Mouse (Mus musculus) embryonic fibroblast, embryonic 13.5 days (primary cell): ENCODE data around the gene Ifnar1.

ENCODE experiments used
- CTCF ChIP-seq: IDR thresholded peaks from 2 replicates; pipeline ENCODE4 v1.5.1; 2011; ENCODE audit warnings: mild to moderate bottlenecking, control low read depth, low read length, moderate library complexity, borderline replicate concordance; ENCODE audit not compliant: insufficient read depth
- POLR2A ChIP-seq: IDR thresholded peaks from 2 replicates; pipeline ENCODE4 v1.6.1; 2011; ENCODE audit warnings: low read depth, mild to moderate bottlenecking, control low read depth, low read length, moderate library complexity

- TF ChIP-seq CTCF (no peak), POLR2A (no peak)
These were observed 3.0 kb downstream of the Ifnar1 start for GRCm38 (mm10) chr16:91488066-91488465.
